Mouse (Mus musculus) limb, embryonic 15.5 days (tissue): ENCODE results near the gene Sgms1. TPM values are rescaled to one million over a fixed set of nuclear protein-coding genes. Genes with fewer than 3 reads are reported as not detected.

Experiments used
- ATAC-seq: fragments of 200-750 bp; cut with Nextera tagmentation; 2 replicates; pipeline ENCODE4 v1.8.0; 2017; ENCODE audit warnings: low read depth, moderate TSS enrichment; ENCODE audit not compliant: insufficient number of reproducible peaks, low FRiP score, low TSS enrichment
- H3K27ac ChIP-seq: fragments of 300-500 bp; sonication (generic); 2 replicates; pipeline ENCODE4 v1.5.1; 2015; ENCODE audit warnings: moderate library complexity, mild to moderate bottlenecking, inconsistent platforms
- H3K27me3 ChIP-seq: fragments of 300-500 bp; sonication (generic); 2 replicates; pipeline ENCODE4 v1.6.1; 2015; ENCODE audit warnings: inconsistent platforms
- H3K36me3 ChIP-seq: fragments of 300-500 bp; sonication (generic); 2 replicates; pipeline ENCODE4 v1.6.1; 2015; ENCODE audit warnings: inconsistent platforms
- H3K4me1 ChIP-seq: fragments of 300-500 bp; sonication (generic); 2 replicates; pipeline ENCODE4 v1.6.1; 2015; ENCODE audit warnings: inconsistent platforms
- H3K4me2 ChIP-seq: fragments of 300-500 bp; sonication (generic); 2 replicates; pipeline ENCODE4 v1.6.1; 2015; ENCODE audit warnings: mild to moderate bottlenecking, inconsistent platforms
- H3K4me3 ChIP-seq: fragments of 300-500 bp; sonication (generic); 2 replicates; pipeline ENCODE4 v1.5.1; 2015; ENCODE audit warnings: mild to moderate bottlenecking, inconsistent platforms
- H3K9ac ChIP-seq: fragments of 300-500 bp; sonication (generic); 2 replicates; pipeline ENCODE4 v1.6.1; 2015; ENCODE audit warnings: inconsistent platforms
- H3K9me3 ChIP-seq: fragments of 300-500 bp; sonication (generic); 2 replicates; pipeline ENCODE4 v1.6.1; 2016; ENCODE audit warnings: inconsistent platforms
- WGBS: fragments of 180-500 bp; shearing (Covaris S2); methylation state at CpG from one replicate; pipeline ENCODE4 v1.1.7; 2015; 5-methylcytosine and 5-hydroxymethylcytosine counted together
- polyA plus RNA-seq: library from polyadenylated mRNA; unstranded; fragments of >200 nt; fragmentation: Nextera tagmentation; extraction: Ambion mirVana; gene quantifications from 2 replicates; pipeline ENCODE4 v1.2.1, GENCODE M21; 2015

The Sgms1 gene
- polyA plus RNA-seq, 1 experiment from 2014 or later: 45.6 TPM

DNA sequence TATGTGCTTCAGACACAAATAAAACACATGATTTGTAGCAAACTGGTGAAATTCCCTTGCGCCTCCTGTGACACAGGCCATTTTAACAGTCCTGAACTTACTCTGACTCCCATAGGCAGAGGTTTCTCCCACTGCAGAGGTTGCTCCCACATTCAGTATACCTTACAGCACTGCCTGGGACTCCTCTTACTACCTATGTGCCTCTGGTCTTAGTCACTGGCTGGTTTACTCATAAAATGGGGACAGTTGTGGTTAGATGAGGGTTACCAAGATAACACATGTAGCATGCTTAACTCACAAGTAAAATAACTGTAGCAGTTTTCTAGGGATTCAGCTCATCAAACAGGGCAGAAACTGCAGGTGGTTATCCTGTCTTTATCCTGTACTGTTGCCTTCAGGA is 268.7 kb downstream of the Sgms1 start:
- Histone ChIP-seq H3K4me2 (no peak overlapping the region), H3K36me3 (peaks cover 10% of the 10 kb centered on the region; the same call in 1 of the 2 replicates), H3K27ac (no peak overlapping the region), H3K9ac (no peak overlapping the region), H3K4me1 (no peaks in the 10 kb centered on the region), H3K9me3 (no peaks in the 10 kb centered on the region), H3K4me3 (no peak overlapping the region), H3K27me3 (no peaks in the 10 kb centered on the region)
- no peak for ATAC-seq
- WGBS: 64% methylated on average over 1 of the region's 1 CpGs

DNA sequence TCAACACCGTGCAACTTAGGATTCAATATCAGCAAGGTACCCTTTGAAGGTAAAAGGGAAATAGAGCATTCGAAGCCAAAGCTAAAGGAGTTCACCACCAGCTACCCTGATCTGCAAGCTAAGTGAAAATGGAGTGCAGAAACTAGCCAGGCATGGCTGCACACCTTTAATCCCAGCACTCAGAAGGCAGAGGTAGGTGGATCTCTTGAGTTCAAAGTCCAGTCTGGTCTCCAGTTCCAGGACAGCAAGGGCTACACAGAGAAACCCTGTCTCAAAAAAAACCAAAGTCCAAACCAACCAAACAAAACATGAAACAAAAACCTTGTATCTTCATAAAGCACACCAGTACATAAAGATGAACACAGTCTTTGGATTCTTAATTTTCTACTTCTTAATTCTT is 269.8 kb downstream of the Sgms1 start:
- no peak for ATAC-seq
- WGBS: 81% methylated on average over 2 of the region's 2 CpGs
- no peaks in the 10 kb centered on the region for H3K9me3 ChIP-seq
- H3K4me1 ChIP-seq: no peaks in the 10 kb centered on the region
- no peaks in the 10 kb centered on the region for H3K27me3 ChIP-seq
- no peak overlapping the region for H3K4me2 ChIP-seq
- no peak overlapping the region for H3K27ac ChIP-seq
- no peak overlapping the region for H3K9ac ChIP-seq
- H3K4me3 ChIP-seq: no peak overlapping the region
- peaks cover 10% of the 10 kb centered on the region; the same call in 1 of the 2 replicates for H3K36me3 ChIP-seq

DNA sequence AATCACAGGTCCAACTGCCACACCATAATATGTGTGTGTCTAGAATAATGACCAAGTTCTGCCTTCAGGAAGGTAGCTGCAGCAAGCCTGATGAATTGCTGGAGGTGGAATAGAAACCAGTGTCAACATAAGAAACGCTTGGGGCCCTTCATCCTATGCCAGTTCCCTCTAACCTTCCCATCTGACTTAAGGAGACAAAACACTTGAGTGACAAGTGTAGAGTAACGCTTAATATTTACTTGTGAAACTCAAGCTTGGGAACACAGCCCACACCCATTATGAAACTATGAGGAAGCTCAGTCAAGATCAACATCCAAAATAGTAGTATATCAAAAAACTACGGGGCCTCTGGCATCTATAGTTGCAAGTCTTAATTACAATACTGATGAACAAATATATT is 271.0 kb downstream of the Sgms1 start:
- Histone ChIP-seq H3K27ac (no peak overlapping the region), H3K4me1 (no peaks in the 10 kb centered on the region), H3K9me3 (no peaks in the 10 kb centered on the region), H3K9ac (no peak overlapping the region), H3K4me3 (no peak overlapping the region), H3K27me3 (no peaks in the 10 kb centered on the region), H3K36me3 (0 out of 2 replicates have a peak, but pooled peaks cover 3% of the 10 kb centered on the region), H3K4me2 (no peak overlapping the region)
- no peak for ATAC-seq
- WGBS: 78% methylated on average over 3 of the region's 3 CpGs

DNA sequence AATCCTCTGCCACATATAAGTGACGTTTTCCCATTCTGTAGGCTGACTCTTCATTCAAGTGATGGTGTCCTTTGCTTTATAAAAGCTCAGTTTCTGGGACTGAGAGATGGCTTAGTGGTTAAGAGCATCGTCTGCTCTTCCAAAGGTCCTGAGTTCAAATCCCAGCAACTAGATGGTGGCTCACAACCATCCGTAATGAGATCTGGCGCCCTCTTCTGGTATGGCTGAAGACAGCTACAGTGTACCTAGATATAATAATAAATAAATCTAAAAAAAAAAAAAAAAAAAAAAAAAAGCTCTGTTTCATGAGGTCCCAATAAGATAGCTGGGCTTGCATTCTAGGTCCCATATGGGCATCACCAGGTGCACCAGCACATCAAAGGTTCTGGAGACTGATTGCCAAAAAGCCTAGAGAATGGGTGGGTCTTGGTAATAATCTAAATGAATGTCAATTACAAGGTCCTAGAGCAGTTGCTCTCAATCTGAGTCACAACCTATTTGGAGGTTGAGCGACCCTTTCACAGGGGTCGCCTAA is 272.0 kb downstream of the Sgms1 start:
- 0 out of 2 replicates have a peak, but pooled peaks cover 3% of the 10 kb centered on the region for H3K36me3 ChIP-seq
- H3K9ac ChIP-seq: no peak overlapping the region
- H3K27me3 ChIP-seq: no peaks in the 10 kb centered on the region
- H3K4me3 ChIP-seq: no peak overlapping the region
- no peak for ATAC-seq
- no peaks in the 10 kb centered on the region for H3K4me1 ChIP-seq
- no peak overlapping the region for H3K27ac ChIP-seq
- H3K9me3 ChIP-seq: no peaks in the 10 kb centered on the region
- WGBS: 80% methylated on average over 6 of the region's 6 CpGs
- no peak overlapping the region for H3K4me2 ChIP-seq

DNA sequence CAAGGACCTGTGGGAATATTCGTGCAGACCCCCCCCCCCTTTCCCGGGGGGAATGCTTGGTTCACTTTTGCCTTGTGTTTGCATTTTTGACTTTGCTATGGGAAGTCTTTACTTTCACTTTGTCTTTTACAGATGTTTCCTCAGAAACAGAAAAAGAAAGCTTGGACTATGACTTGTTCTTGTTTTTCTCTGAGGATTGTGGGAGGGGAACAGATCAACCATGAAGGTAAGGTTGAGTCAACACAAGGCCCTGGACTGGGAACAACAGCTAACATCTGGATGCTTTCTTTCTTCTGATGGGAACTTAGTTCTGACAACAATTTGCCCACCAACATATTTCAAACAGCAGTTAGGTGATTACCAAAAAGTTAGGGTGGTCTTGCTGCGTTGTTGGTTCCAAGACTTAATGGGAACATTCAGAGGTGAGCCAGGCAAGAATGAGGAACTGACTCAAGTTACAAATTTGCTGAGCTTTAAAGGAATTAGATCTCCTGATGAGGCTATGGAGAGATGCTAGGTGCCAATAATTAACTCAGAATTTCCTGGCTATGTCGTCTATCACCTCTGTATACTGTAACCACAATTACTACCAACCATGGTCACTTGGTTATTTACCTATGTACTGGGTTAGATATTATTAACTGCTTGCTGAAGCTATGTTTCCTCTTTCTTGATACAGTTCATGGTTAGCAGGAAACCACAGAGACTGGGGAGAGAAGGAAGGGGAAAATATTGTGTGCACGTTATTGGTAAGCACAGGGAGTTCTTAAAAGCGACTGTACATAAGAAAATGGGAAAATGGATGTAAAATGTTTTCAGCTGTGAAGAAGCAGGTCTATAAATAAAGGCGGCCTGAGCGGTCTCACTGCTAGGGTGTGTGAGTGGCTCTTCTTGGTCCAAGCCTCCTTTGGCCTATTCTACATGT is 277.4 kb downstream of the Sgms1 start:
- no peak for ATAC-seq
- no peaks in the 10 kb centered on the region for H3K36me3 ChIP-seq
- whole genome bisulfite sequencing: 67% methylated on average over 8 of the region's 8 CpGs

DNA sequence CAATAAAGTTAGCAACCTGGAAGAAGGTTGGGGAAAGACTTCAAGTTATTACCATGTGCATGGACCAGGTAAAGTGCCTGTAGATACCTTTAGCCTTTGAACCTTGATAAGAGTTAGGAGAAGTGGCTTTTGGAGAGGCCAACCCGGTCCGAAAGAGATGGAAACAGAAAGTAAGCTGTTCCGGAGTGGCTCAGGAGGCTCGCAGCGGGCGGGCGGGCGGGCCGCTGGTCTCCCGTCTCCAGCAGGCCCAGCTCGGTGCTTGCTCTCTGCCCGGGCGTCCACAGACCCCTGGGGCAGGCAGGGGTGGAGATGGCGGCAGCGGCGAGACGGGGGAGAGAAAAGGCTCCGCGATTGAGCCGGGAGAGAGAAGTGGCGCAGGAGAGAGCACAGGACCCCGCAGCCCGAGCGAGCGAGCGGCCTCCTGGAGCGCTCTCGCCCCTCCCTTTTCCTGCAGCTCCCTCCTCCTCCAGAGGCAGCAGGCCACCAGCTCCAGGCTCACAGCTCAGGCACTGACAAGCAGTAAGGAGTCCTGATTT is 281.7 kb downstream of the Sgms1 start, which contains the start of gene Asah2:
TSS of gene Asah2 (minus strand) at position 441 of the 536 bp plus-strand sequence.
- Histone ChIP-seq H3K9me3 (no peaks in the 10 kb centered on the region), H3K36me3 (no peaks in the 10 kb centered on the region), H3K4me3 (peak within 1 kb of the TSS; percentile 64), H3K27me3 (no peaks in the 10 kb centered on the region), H3K4me1 (peaks cover 6% of the 10 kb centered on the region; the same call in 1 of the 2 replicates), H3K4me2 (peak within 1 kb of the TSS; percentile 47), H3K27ac (peak within 1 kb of the TSS; percentile 94), H3K9ac (peak within 1 kb of the TSS; percentile 78)
- ATAC-seq: peak; percentile 89
- 0% methylated on average over 27 of the region's 28 CpGs for WGBS

More for the DNA sequence above, 277.4 kb downstream of the Sgms1 start:
- Histone ChIP-seq H3K9ac (no peak overlapping the region), H3K9me3 (no peaks in the 10 kb centered on the region), H3K4me1 (no peaks in the 10 kb centered on the region), H3K4me3 (no peak overlapping the region), H3K27me3 (no peaks in the 10 kb centered on the region), H3K27ac (no peak overlapping the region), H3K4me2 (no peak overlapping the region)

DNA sequence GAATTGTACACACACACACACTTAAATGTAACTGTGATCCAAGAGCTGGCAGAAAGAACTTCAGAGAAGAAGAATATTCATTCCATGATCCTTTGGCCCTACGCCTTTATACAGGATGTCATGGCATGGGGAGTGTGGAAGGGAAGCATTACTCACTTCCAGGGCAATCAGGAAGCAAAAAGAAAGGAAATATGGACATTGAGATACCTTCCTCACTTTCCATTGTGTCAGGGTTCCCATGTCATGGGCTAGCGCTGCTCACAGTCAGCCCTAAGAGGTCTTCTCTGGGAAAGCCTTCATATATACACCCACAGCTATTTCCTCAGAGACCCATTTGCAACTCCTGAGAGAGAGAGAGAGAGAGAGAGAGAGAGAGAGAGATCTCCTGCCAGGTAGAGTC is 282.8 kb downstream of the Sgms1 start:
- no peak overlapping the region for H3K9ac ChIP-seq

DNA sequence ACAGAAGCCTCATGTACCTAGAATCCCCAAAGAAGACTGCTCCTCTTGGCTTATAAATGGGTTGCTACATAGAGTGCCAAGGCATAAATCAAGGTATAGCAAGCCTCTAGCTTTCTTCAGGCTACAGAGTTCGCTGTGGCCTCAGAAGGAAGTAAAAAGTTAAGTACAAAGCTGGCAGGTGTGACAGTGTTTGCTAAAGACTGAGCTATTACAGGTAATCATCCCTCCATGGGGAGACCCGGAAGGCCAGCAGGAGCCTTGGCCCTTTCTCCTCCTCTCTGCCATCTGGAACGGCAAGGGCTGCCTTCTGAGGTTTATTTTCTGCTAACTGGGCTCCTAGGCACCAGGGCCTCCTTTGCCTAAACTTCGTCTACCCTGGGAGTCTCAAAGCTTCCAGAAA is 285.3 kb downstream of the Sgms1 start:
- Histone ChIP-seq H3K4me2 (no peak overlapping the region), H3K27ac (no peak overlapping the region), H3K4me3 (no peak overlapping the region), H3K27me3 (no peaks in the 10 kb centered on the region), H3K36me3 (no peaks in the 10 kb centered on the region), H3K9ac (no peak overlapping the region), H3K9me3 (no peaks in the 10 kb centered on the region), H3K4me1 (peaks cover 9% of the 10 kb centered on the region; the same call in 1 of the 2 replicates)
- ATAC-seq: no peak
- WGBS: 56% methylated on average over 4 of the region's 4 CpGs

More for the DNA sequence above, 282.8 kb downstream of the Sgms1 start:
- no peaks in the 10 kb centered on the region for H3K36me3 ChIP-seq
- H3K4me1 ChIP-seq: peaks cover 9% of the 10 kb centered on the region; the same call in 1 of the 2 replicates
- 0 out of 2 replicates have a peak overlapping the region, but pooled peaks have one; percentile 27 for H3K27ac ChIP-seq
- H3K9me3 ChIP-seq: no peaks in the 10 kb centered on the region
- peak overlapping the region; percentile 47; the same call in 1 of the 2 replicates for H3K4me2 ChIP-seq
- peak overlapping the region; percentile 64; the same call in 1 of the 2 replicates for H3K4me3 ChIP-seq
- no peaks in the 10 kb centered on the region for H3K27me3 ChIP-seq
- 89% methylated on average over 2 of the region's 2 CpGs for WGBS
- ATAC-seq: no peak

DNA sequence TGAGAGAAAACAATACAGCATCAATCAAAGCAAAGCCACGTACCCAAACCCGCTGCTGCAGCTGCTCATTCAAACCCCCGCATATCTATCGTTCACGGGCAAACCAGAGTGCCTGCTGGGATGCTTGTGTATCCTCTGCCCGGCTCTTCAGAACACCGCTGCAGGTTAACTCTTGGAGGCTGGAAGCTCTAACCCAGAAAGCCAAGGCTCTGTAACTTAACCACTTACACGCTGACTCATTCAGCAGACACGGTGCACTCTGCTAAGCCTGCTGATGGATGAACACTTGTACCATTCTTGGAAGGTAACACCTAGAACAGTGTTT is 286.6 kb downstream of the Sgms1 start:
- Histone ChIP-seq H3K9ac (no peak overlapping the region), H3K27me3 (no peaks in the 10 kb centered on the region), H3K4me2 (no peak overlapping the region), H3K36me3 (no peaks in the 10 kb centered on the region), H3K9me3 (no peaks in the 10 kb centered on the region), H3K4me1 (peaks cover 9% of the 10 kb centered on the region; the same call in 1 of the 2 replicates), H3K27ac (no peak overlapping the region), H3K4me3 (no peak overlapping the region)
- no peak for ATAC-seq
- WGBS: 20% methylated on average over 9 of the region's 9 CpGs

DNA sequence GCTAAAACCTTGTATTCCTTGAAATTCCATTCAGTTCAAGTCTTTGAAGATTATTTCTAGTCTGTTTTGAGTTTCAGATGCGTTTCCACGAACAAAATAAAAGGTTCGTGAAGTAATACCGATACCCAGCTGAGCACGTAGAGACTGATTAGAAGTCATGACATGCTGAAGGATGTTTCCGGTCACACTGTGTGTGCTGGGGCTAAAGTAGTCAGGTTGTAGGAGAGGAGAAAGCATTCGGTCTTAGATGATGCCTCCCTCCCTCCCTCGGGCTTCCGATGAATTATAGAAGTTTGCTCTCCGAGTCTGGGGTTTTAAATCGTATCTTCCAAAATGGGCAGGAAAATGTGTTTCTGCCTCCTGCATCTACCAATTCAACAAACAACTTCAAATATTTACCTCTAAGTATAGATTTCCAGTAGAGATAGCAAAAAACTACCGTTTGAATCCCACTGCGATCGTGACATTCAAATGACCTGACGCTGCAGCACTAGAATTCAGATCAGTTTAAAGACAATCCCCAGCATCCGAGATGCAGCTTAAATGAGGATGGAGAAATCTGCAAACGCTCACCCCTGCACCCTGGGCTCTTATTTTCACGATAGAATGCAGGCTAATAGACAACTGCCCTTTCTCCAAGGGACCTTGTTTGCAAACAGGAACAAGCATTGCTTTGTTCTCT is 287.1 kb downstream of the Sgms1 start:
- H3K27me3 ChIP-seq: no peaks in the 10 kb centered on the region
- peaks cover 9% of the 10 kb centered on the region; the same call in 1 of the 2 replicates for H3K4me1 ChIP-seq
- H3K4me2 ChIP-seq: no peak overlapping the region
- no peak overlapping the region for H3K9ac ChIP-seq
- no peak overlapping the region for H3K27ac ChIP-seq
- no peaks in the 10 kb centered on the region for H3K9me3 ChIP-seq
- 36% methylated on average over 18 of the region's 18 CpGs for WGBS
- ATAC-seq: no peak
- no peaks in the 10 kb centered on the region for H3K36me3 ChIP-seq
- no peak overlapping the region for H3K4me3 ChIP-seq

DNA sequence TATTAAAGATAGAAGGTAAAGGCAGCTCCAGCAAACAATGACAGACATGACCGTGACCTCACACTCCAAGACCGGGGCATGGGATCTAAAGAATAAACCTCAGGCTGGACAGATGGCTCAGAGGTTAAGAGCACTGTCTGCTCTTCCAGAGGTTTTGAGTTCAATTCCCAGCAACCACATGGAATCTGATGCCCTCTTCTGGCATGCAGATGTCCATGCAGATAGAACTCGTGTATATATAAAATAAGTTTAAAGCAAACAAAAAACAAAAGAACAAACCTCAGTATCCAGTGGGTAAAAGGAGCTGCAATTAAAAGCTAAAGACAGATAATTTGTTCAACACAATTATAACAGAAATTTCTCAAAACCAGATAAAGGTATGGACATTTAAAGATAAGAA is 290.9 kb downstream of the Sgms1 start:
- WGBS: 83% methylated on average over 3 of the region's 3 CpGs
- no peak overlapping the region for H3K27ac ChIP-seq

More for the DNA sequence above, 290.9 kb downstream of the Sgms1 start:
- ATAC-seq: no peak
- no peak overlapping the region for H3K4me2 ChIP-seq
- no peak overlapping the region for H3K4me3 ChIP-seq
- no peaks in the 10 kb centered on the region for H3K9me3 ChIP-seq
- no peaks in the 10 kb centered on the region for H3K27me3 ChIP-seq
- H3K36me3 ChIP-seq: no peaks in the 10 kb centered on the region
- peaks cover 6% of the 10 kb centered on the region; the same call in 1 of the 2 replicates for H3K4me1 ChIP-seq
- no peak overlapping the region for H3K9ac ChIP-seq
